Mouse (Mus musculus) CH12.LX (cell line): ENCODE measurements around the gene Sfxn1.

ENCODE experiments used
- CTCF ChIP-seq, 2 experiments: IDR thresholded peaks in 1 of 2; conservative IDR thresholded peaks in 1 of 2; 2 replicates each; pipeline ENCODE4 v1.5.1; 2011 to 2012; ENCODE audit warnings: low read depth in 2 of 2, low read length in 2 of 2, improper control_type of control experiment in 1 of 2, inconsistent platforms in 1 of 2, mild to moderate bottlenecking in 1 of 2, moderate library complexity in 1 of 2
- ETS1 ChIP-seq: conservative IDR thresholded peaks from 2 replicates; pipeline ENCODE4 v1.6.1; 2012; ENCODE audit warnings: low read depth, mild to moderate bottlenecking, inconsistent platforms, low read length, improper control_type of control experiment, moderate library complexity
- JUND ChIP-seq: conservative IDR thresholded peaks from 2 replicates; pipeline ENCODE4 v1.6.1; 2011; ENCODE audit warnings: low read depth, low read length, improper control_type of control experiment
- MAX ChIP-seq: IDR thresholded peaks from 2 replicates; pipeline ENCODE4 v1.6.1; 2011; ENCODE audit warnings: low read length, improper control_type of control experiment
- POLR2A ChIP-seq: IDR thresholded peaks from 2 replicates; pipeline ENCODE4 v1.6.1; 2011; ENCODE audit warnings: low read depth, mild to moderate bottlenecking, improper control_type of control experiment, low read length
- POLR2AphosphoS2 ChIP-seq: IDR thresholded peaks from 2 replicates; pipeline ENCODE4 v1.6.1; 2011; ENCODE audit warnings: low read depth, low read length, improper control_type of control experiment
- TBP ChIP-seq: conservative IDR thresholded peaks from 2 replicates; pipeline ENCODE4 v1.6.1; 2011; ENCODE audit warnings: low read depth, low read length, improper control_type of control experiment
- TCF12 ChIP-seq: IDR thresholded peaks from 2 replicates; pipeline ENCODE4 v1.6.1; 2014; ENCODE audit warnings: low read depth, mild to moderate bottlenecking, inconsistent platforms, low read length, improper control_type of control experiment

GRCm38 (mm10) chr13:54077470-54078174 is 6.0 kb downstream of the Sfxn1 start:
- no peak for TF ChIP-seq CTCF (conservative IDR thresholded peaks at IDR 0.05 in 1 of 2, IDR thresholded peaks at IDR 0.05 in 1 of 2; ENCODE audit: low read depth in 2 of 2, low read length in 2 of 2)
- no peak for TF ChIP-seq POLR2A
- no peak for TF ChIP-seq POLR2AphosphoS2
- no peak for TF ChIP-seq ETS1
- TF ChIP-seq TCF12: no peak
- no peak for TF ChIP-seq JUND
- TF ChIP-seq MAX: no peak
- TF ChIP-seq TBP: no peak
